Mouse (Mus musculus): ENCODE measurements around the gene Lman1l. TPM values are rescaled to one million over a fixed set of nuclear protein-coding genes. Genes with fewer than 3 reads are reported as not detected.

Gene Lman1l
- polyA plus RNA-seq, 1 experiment, result not detected

DNA sequence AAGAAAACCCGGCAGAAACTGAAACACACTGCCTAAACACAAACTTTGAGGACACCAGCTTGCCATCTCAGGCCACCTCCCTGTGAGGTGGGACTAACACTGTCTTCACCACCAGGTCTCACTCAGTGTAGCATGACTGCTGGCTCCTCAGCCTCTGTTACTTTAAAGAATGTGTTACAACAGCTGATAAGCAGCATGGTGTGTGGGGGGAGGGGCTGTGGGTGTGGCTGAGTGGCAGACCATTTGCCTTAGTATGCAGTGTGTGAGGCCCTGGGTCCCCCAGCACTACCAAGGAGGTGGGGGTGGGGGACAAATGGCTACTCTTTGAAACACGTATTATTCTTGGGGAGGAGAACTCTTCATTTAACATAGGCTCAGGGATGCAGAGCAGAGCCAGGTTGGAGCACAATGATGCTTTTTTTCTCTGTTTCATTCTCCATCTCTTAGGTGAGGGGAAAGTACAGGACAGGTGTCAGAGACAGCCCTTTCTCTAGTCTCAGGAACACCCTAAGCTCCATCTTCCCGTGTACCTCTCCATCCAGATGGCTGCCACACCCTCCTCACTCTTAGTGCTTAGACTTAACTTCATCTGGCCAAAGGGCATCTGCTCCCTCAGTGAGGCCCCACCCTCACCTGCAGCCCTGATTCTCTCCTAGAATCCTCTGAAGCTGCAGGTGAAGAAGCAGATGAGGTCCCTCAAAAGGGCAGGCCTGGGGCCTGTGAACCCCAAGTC lies 19.8 kb downstream of the Lman1l start:
- H3K27ac ChIP-seq (ENCODE audit: insufficient read depth, low read length), result no peak overlapping the region

DNA sequence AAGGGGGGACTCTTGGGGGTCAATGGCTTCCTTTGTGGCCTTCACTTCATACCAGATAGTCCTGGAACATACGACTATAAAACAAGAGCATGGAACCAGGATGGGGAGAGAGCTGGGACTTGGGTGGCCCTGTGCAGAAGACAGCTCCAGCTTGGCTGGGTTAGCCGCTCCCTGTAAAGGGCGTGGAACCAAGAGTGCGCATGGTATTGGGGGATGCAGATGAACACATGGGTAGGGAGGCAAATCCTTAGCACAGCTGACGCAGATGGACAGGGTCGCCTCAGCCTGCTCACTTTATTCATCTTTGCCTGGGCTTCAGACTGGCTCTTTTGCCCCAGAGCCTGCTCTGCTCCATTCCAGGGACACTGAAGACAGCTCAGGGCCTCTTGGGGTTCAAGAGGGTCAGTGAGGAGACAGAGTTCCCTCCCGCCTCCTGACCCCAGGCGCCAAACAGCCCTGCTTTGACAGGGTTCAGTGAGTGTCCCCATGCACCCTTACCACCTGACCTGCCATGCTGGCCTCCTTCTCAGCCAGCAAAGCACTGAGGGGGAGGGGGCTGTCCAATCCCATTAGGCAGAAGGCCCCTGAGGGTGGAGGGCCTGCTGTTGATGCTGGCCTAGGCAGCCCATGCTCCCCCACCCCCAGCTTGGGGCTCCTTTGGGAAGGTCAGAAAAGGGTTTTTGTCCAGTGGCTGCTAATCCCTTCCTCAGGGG lies 21.6 kb downstream of the Lman1l start:
- H3K4me1 ChIP-seq (ENCODE audit: control insufficient read depth, insufficient read depth, low read length), result peaks cover 5% of the 10 kb centered on the region

More for the DNA sequence above, 19.8 kb downstream of the Lman1l start:
- Histone ChIP-seq H3K9me3 (replicated peaks; ENCODE audit: control insufficient read depth, insufficient read depth, low read length, poor library complexity, severe bottlenecking) (no peaks in the 10 kb centered on the region), H3K4me1 (ENCODE audit: control insufficient read depth, insufficient read depth, low read length) (peaks cover 5% of the 10 kb centered on the region), H3K36me3 (ENCODE audit: control insufficient read depth, insufficient read depth, low read length, poor library complexity, severe bottlenecking) (no peaks in the 10 kb centered on the region), H3K27me3 (ENCODE audit: control insufficient read depth, insufficient read depth, low read length, poor library complexity, severe bottlenecking) (no peaks in the 10 kb centered on the region), H3K4me3 (ENCODE audit: low read depth, low read length) (no peak overlapping the region), H3K9ac (ENCODE audit: low read depth, poor library complexity, severe bottlenecking) (no peak overlapping the region)
- 0 out of 2 replicates have a peak, but pooled peaks have one; percentile 32 for TF ChIP-seq EP300 (IDR thresholded peaks at IDR 0.05; ENCODE audit: insufficient read depth, low read depth, low read length)
- TF ChIP-seq POLR2A (IDR thresholded peaks at IDR 0.05; ENCODE audit: insufficient read depth, low read length), result no peak
- no peak for TF ChIP-seq CTCF (IDR thresholded peaks at IDR 0.05; ENCODE audit: low read depth, low read length)

DNA sequence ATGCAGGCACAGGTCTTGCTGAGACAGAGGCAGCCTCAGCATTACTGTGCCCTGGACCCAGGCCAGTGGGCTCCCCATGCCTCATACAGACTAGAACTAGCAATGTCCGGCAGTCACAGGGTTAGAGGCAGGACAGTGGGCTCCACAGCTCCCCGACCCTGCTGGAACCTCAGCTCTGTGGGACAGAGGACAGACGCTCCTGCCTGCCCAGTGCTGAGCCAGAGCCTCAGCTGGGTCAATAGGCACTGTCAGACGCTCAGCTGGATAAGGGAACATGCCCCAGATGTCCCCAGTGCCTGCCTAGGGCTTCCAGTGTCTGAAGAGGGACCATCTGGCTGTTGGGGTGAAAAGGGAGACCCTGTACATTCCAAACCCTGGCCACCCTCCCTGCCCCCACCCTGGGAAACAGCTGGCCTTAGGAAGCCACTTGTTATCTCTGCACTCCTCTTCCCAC lies 22.6 kb downstream of the Lman1l start:
- H3K9me3 ChIP-seq (replicated peaks; ENCODE audit: control insufficient read depth, insufficient read depth, low read length, poor library complexity, severe bottlenecking), result no peaks in the 10 kb centered on the region
- H3K36me3 ChIP-seq (ENCODE audit: control insufficient read depth, insufficient read depth, low read length, poor library complexity, severe bottlenecking), result no peaks in the 10 kb centered on the region
- no peak overlapping the region for H3K27ac ChIP-seq (ENCODE audit: insufficient read depth, low read length)
- H3K4me1 ChIP-seq (ENCODE audit: control insufficient read depth, insufficient read depth, low read length), result peaks cover 5% of the 10 kb centered on the region
- no peak overlapping the region for H3K4me3 ChIP-seq (ENCODE audit: low read depth, low read length)
- no peak for TF ChIP-seq POLR2A (IDR thresholded peaks at IDR 0.05; ENCODE audit: insufficient read depth, low read length)
- TF ChIP-seq EP300 (IDR thresholded peaks at IDR 0.05; ENCODE audit: insufficient read depth, low read depth, low read length), result no peak
- TF ChIP-seq CTCF (IDR thresholded peaks at IDR 0.05; ENCODE audit: low read depth, low read length), result no peak
- H3K27me3 ChIP-seq (ENCODE audit: control insufficient read depth, insufficient read depth, low read length, poor library complexity, severe bottlenecking), result no peaks in the 10 kb centered on the region
- no peak overlapping the region for H3K9ac ChIP-seq (ENCODE audit: low read depth, poor library complexity, severe bottlenecking)

More for the DNA sequence above, 21.6 kb downstream of the Lman1l start:
- TF ChIP-seq POLR2A (IDR thresholded peaks at IDR 0.05; ENCODE audit: insufficient read depth, low read length) (no peak), EP300 (IDR thresholded peaks at IDR 0.05; ENCODE audit: insufficient read depth, low read depth, low read length) (no peak), CTCF (IDR thresholded peaks at IDR 0.05; ENCODE audit: low read depth, low read length) (no peak)
- Histone ChIP-seq H3K4me3 (ENCODE audit: low read depth, low read length) (no peak overlapping the region), H3K27ac (ENCODE audit: insufficient read depth, low read length) (no peak overlapping the region), H3K36me3 (ENCODE audit: control insufficient read depth, insufficient read depth, low read length, poor library complexity, severe bottlenecking) (no peaks in the 10 kb centered on the region), H3K9me3 (replicated peaks; ENCODE audit: control insufficient read depth, insufficient read depth, low read length, poor library complexity, severe bottlenecking) (no peaks in the 10 kb centered on the region), H3K9ac (ENCODE audit: low read depth, poor library complexity, severe bottlenecking) (no peak overlapping the region), H3K27me3 (ENCODE audit: control insufficient read depth, insufficient read depth, low read length, poor library complexity, severe bottlenecking) (no peaks in the 10 kb centered on the region)

DNA sequence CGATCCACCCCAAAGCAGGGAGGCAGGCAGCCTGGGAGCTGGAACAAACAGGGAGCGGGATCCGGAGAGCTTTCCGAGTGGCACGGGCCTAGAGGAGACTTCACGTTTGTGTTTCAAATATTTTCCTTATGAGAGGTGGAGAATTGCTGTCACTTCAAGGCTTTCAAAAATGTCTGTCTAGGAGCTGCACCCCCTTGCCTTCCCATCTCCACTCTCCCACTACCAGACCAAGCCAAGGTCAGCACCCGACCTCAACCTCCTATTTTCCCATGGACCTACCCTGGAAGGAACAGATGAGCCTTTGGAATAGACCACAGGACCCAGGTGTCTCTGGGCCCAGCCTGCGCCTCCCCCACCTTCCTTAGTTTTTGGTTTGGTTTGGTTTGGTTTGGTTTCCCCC lies 23.3 kb downstream of the Lman1l start:
- Histone ChIP-seq H3K36me3 (ENCODE audit: control insufficient read depth, insufficient read depth, low read length, poor library complexity, severe bottlenecking) (no peaks in the 10 kb centered on the region), H3K4me3 (ENCODE audit: low read depth, low read length) (no peak overlapping the region), H3K9me3 (replicated peaks; ENCODE audit: control insufficient read depth, insufficient read depth, low read length, poor library complexity, severe bottlenecking) (no peaks in the 10 kb centered on the region), H3K4me1 (ENCODE audit: control insufficient read depth, insufficient read depth, low read length) (peaks cover 5% of the 10 kb centered on the region), H3K27me3 (ENCODE audit: control insufficient read depth, insufficient read depth, low read length, poor library complexity, severe bottlenecking) (no peaks in the 10 kb centered on the region), H3K9ac (ENCODE audit: low read depth, poor library complexity, severe bottlenecking) (no peak overlapping the region), H3K27ac (ENCODE audit: insufficient read depth, low read length) (no peak overlapping the region)
- TF ChIP-seq CTCF (IDR thresholded peaks at IDR 0.05; ENCODE audit: low read depth, low read length) (no peak), POLR2A (IDR thresholded peaks at IDR 0.05; ENCODE audit: insufficient read depth, low read length) (no peak), EP300 (IDR thresholded peaks at IDR 0.05; ENCODE audit: insufficient read depth, low read depth, low read length) (no peak)

DNA sequence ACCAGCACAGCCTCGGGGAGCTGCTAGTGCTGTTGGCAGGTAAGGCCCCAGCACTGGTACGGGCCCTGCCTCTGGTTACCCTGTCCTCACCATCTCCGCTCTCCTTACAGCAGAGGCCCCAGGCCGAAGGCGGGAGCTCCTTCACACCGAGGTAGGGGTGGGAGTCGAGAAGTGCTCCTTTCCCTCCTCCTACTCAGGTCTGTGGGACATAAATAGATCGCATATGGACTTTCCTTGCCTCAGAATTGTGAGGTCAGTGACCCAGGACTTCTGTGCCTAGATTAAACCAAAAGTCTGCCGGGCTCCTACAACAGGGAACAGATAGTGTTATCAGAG lies 26.4 kb downstream of the Lman1l start:
- H3K4me3 ChIP-seq (ENCODE audit: low read depth, low read length), result no peak overlapping the region
- TF ChIP-seq CTCF (IDR thresholded peaks at IDR 0.05; ENCODE audit: low read depth, low read length) (no peak), POLR2A (IDR thresholded peaks at IDR 0.05; ENCODE audit: insufficient read depth, low read length) (no peak), EP300 (IDR thresholded peaks at IDR 0.05; ENCODE audit: insufficient read depth, low read depth, low read length) (no peak)
- no peak overlapping the region for H3K27ac ChIP-seq (ENCODE audit: insufficient read depth, low read length)
- no peaks in the 10 kb centered on the region for H3K27me3 ChIP-seq (ENCODE audit: control insufficient read depth, insufficient read depth, low read length, poor library complexity, severe bottlenecking)
- H3K36me3 ChIP-seq (ENCODE audit: control insufficient read depth, insufficient read depth, low read length, poor library complexity, severe bottlenecking), result no peaks in the 10 kb centered on the region
- H3K9ac ChIP-seq (ENCODE audit: low read depth, poor library complexity, severe bottlenecking), result no peak overlapping the region
- H3K9me3 ChIP-seq (replicated peaks; ENCODE audit: control insufficient read depth, insufficient read depth, low read length, poor library complexity, severe bottlenecking), result no peaks in the 10 kb centered on the region
- peaks cover 3% of the 10 kb centered on the region for H3K4me1 ChIP-seq (ENCODE audit: control insufficient read depth, insufficient read depth, low read length)
